Mouse (Mus musculus) forebrain, embryonic 13.5 days (tissue): Measurements from ENCODE around the gene Pla2g12a. TPM values are rescaled to one million over a fixed set of nuclear protein-coding genes. Genes with fewer than 3 reads are reported as not detected.

Source experiments
- ATAC-seq: fragments of 200-750 bp; cut with Nextera tagmentation; 2 replicates; pipeline ENCODE4 v1.8.0; 2017
- H3K27ac ChIP-seq: fragments of 300-500 bp; sonication (generic); 2 replicates; pipeline ENCODE4 v1.5.1; 2015; ENCODE audit warnings: inconsistent platforms, mild to moderate bottlenecking, moderate library complexity
- H3K27me3 ChIP-seq: fragments of 300-500 bp; sonication (generic); 2 replicates; pipeline ENCODE4 v1.6.1; 2015; ENCODE audit warnings: mild to moderate bottlenecking, inconsistent platforms
- H3K36me3 ChIP-seq: fragments of 300-500 bp; sonication (generic); 2 replicates; pipeline ENCODE4 v1.6.1; 2015; ENCODE audit warnings: mild to moderate bottlenecking, inconsistent platforms; ENCODE audit not compliant: poor library complexity, severe bottlenecking
- H3K4me1 ChIP-seq: fragments of 300-500 bp; sonication (generic); 2 replicates; pipeline ENCODE4 v1.6.1; 2015; ENCODE audit warnings: inconsistent platforms
- H3K4me2 ChIP-seq: fragments of 300-500 bp; sonication (generic); 2 replicates; pipeline ENCODE4 v1.6.1; 2015; ENCODE audit warnings: inconsistent platforms, mild to moderate bottlenecking, moderate library complexity
- H3K4me3 ChIP-seq: fragments of 300-500 bp; sonication (generic); 2 replicates; pipeline ENCODE4 v1.5.1; 2015; ENCODE audit warnings: mild to moderate bottlenecking, inconsistent platforms
- H3K9ac ChIP-seq: fragments of 300-500 bp; sonication (generic); 2 replicates; pipeline ENCODE4 v1.6.1; 2015; ENCODE audit warnings: mild to moderate bottlenecking, inconsistent platforms
- H3K9me3 ChIP-seq: fragments of 300-500 bp; sonication (generic); replicated peaks from 2 replicates; pipeline ENCODE4 v1.6.1; 2016; ENCODE audit warnings: inconsistent platforms
- WGBS: fragments of 180-500 bp; shearing (Covaris S2); methylation state at CpG from one replicate; pipeline ENCODE4 v1.1.7; 2015; 5-methylcytosine and 5-hydroxymethylcytosine counted together
- polyA plus RNA-seq: library from polyadenylated mRNA; unstranded; fragments of >200 nt; fragmentation: Nextera tagmentation; extraction: Ambion mirVana; gene quantifications from 2 replicates; pipeline ENCODE4 v1.2.1, GENCODE M21; 2015

The Pla2g12a gene
- polyA plus RNA-seq, 1 experiment from 2014 or later, result 29.5 TPM

- H3K27me3 ChIP-seq, result no peaks in the 10 kb centered on the region
- no peak overlapping the region for H3K4me2 ChIP-seq
- H3K9me3 ChIP-seq, result no peaks in the 10 kb centered on the region
- peaks cover 13% of the 10 kb centered on the region for H3K4me1 ChIP-seq
- H3K9ac ChIP-seq, result no peak overlapping the region
- no peak overlapping the region for H3K27ac ChIP-seq
- H3K4me3 ChIP-seq, result no peak overlapping the region
- no peak for ATAC-seq
- WGBS, result 91% methylated on average over 8 of the region's 8 CpGs
- peaks cover 12% of the 10 kb centered on the region for H3K36me3 ChIP-seq
These were observed 25.5 kb downstream of the Pla2g12a start for GRCm38 (mm10) chr3:129903866-129904265.

GRCm38 (mm10) chr3:129904381-129905132 lies 26.2 kb downstream of the Pla2g12a start:
- Histone ChIP-seq H3K9me3 (no peaks in the 10 kb centered on the region), H3K27me3 (no peaks in the 10 kb centered on the region), H3K4me1 (peaks cover 13% of the 10 kb centered on the region), H3K4me3 (no peak overlapping the region), H3K27ac (no peak overlapping the region), H3K9ac (no peak overlapping the region), H3K4me2 (no peak overlapping the region), H3K36me3 (peaks cover 19% of the 10 kb centered on the region)
- WGBS, result 94% methylated on average over 7 of the region's 7 CpGs
- ATAC-seq, result no peak

DNA sequence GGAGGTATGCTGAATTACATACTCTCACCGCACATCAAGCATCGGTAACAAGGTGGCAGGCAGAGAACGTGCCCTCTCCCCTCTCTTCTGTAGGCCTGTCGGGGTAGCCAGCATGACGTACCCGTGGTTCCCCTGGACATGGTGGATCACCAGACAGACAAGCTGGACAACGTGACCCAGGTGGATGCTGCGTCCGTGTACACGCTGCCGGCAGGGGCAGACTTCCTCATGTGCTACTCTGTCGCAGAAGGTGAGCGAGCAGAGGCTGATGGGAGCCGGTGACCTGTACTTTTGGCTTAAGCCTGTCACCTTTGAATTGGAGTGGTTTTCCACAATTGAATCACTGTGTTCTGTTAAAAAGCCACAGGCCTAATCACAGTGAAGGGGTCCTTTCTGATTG lies 33.6 kb downstream of the Pla2g12a start:
- no peak overlapping the region for H3K4me3 ChIP-seq
- no peaks in the 10 kb centered on the region for H3K27me3 ChIP-seq
- no peaks in the 10 kb centered on the region for H3K9me3 ChIP-seq
- no peaks in the 10 kb centered on the region for H3K4me1 ChIP-seq
- peaks cover 46% of the 10 kb centered on the region for H3K36me3 ChIP-seq
- no peak for ATAC-seq
- WGBS, result 95% methylated on average over 14 of the region's 14 CpGs
- no peak overlapping the region for H3K4me2 ChIP-seq
- no peak overlapping the region for H3K27ac ChIP-seq
- H3K9ac ChIP-seq, result no peak overlapping the region

DNA sequence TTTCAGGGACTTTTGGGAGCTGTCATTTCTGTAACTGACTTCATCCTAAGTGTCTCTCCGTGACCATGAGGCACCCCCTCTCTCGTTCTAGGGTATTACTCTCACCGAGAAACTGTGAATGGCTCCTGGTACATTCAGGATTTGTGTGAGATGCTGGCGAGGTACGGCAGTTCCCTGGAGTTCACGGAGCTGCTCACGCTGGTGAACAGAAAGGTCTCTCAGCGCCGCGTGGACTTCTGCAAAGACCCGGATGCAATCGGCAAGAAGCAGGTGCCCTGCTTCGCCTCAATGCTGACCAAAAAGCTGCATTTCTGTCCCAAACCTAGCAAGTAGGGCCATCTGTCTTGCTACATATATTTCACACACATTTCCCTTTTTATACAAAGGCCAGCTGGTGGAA lies 34.8 kb downstream of the Pla2g12a start:
- H3K9ac ChIP-seq, result no peak overlapping the region
- WGBS, result 92% methylated on average over 13 of the region's 13 CpGs
- ATAC-seq, result no peak
- no peak overlapping the region for H3K4me2 ChIP-seq
- H3K4me1 ChIP-seq, result peaks cover under 1% of the 10 kb centered on the region; the same call in 1 of the 2 replicates
- H3K27ac ChIP-seq, result no peak overlapping the region
- H3K36me3 ChIP-seq, result peaks cover 43% of the 10 kb centered on the region
- H3K9me3 ChIP-seq, result no peaks in the 10 kb centered on the region
- no peak overlapping the region for H3K4me3 ChIP-seq
- H3K27me3 ChIP-seq, result no peaks in the 10 kb centered on the region

DNA sequence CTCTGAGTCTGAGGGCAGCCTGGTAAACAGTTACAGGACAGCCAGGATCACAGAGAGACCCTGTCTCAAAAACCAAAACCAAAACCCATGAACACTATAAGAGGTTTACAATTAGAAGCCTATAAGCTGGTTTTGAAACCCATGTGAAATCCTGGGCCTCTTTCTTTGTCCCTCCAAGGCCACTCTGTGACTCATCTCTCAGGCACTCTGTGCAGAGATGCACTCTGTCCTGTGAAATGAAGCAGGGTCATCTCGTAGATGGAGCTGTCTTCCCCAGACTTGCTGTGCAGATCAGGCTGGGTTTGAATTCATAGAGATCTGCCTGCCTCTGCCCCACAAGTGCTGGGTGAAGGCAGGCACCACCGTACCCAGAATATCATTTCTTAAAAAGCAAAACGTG lies 39.0 kb downstream of the Pla2g12a start:
- peaks cover 13% of the 10 kb centered on the region; the same call in 1 of the 2 replicates for H3K36me3 ChIP-seq
- H3K4me2 ChIP-seq, result no peak overlapping the region
- no peak overlapping the region for H3K27ac ChIP-seq
- ATAC-seq, result no peak
- peaks cover 5% of the 10 kb centered on the region; the same call in 1 of the 2 replicates for H3K4me1 ChIP-seq
- no peak overlapping the region for H3K4me3 ChIP-seq
- H3K9ac ChIP-seq, result no peak overlapping the region
- no peaks in the 10 kb centered on the region for H3K9me3 ChIP-seq
- 79% methylated on average over 3 of the region's 3 CpGs for WGBS
- no peaks in the 10 kb centered on the region for H3K27me3 ChIP-seq

- Histone ChIP-seq H3K27ac (no peak overlapping the region), H3K4me2 (no peak overlapping the region)
- peak; percentile 93 for ATAC-seq
These were observed 40.0 kb downstream of the Pla2g12a start for GRCm38 (mm10) chr3:129918434-129918833.

DNA sequence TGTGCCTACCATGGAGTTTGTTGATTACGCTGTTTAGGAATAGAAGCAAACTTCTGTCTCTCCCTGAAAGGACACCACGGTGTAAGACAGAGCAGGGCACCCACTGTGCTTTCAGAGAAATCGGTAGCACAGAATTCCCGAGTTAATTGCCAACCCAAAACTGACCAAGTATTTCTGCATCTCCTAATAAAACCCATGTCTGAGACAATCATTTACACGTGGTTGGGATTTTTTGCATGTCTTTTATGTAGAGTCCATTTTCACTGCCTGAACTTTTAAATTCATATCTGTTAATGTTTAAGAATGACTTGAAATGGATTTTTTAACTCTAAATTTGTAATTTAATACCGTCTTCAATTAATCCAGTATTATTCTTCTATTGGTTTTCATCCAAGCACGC lies 45.2 kb downstream of the Pla2g12a start:
- WGBS, result 92% methylated on average over 7 of the region's 7 CpGs
- H3K27me3 ChIP-seq, result no peaks in the 10 kb centered on the region
- H3K9me3 ChIP-seq, result no peaks in the 10 kb centered on the region
- no peak overlapping the region for H3K4me2 ChIP-seq
- no peak for ATAC-seq
- H3K9ac ChIP-seq, result no peak overlapping the region
- no peak overlapping the region for H3K27ac ChIP-seq
- no peaks in the 10 kb centered on the region for H3K36me3 ChIP-seq
- no peak overlapping the region for H3K4me3 ChIP-seq
- peaks cover 1% of the 10 kb centered on the region; the same call in 1 of the 2 replicates for H3K4me1 ChIP-seq

More at GRCm38 (mm10) chr3:129918434-129918833, 40.0 kb downstream of the Pla2g12a start:
- Histone ChIP-seq H3K4me1 (peaks cover 5% of the 10 kb centered on the region; the same call in 1 of the 2 replicates), H3K4me3 (no peak overlapping the region), H3K36me3 (peaks cover 8% of the 10 kb centered on the region; the same call in 1 of the 2 replicates), H3K27me3 (no peaks in the 10 kb centered on the region), H3K9ac (no peak overlapping the region), H3K9me3 (no peaks in the 10 kb centered on the region)
- 13% methylated on average over 13 of the region's 13 CpGs for WGBS

GRCm38 (mm10) chr3:129925861-129926260 lies 47.5 kb downstream of the Pla2g12a start:
- Histone ChIP-seq H3K27ac (no peak overlapping the region), H3K9me3 (no peaks in the 10 kb centered on the region), H3K27me3 (no peaks in the 10 kb centered on the region), H3K4me2 (no peak overlapping the region), H3K4me1 (no peaks in the 10 kb centered on the region), H3K36me3 (no peaks in the 10 kb centered on the region), H3K4me3 (no peak overlapping the region), H3K9ac (no peak overlapping the region)
- no peak for ATAC-seq
- 93% methylated on average over 3 of the region's 3 CpGs for WGBS

DNA sequence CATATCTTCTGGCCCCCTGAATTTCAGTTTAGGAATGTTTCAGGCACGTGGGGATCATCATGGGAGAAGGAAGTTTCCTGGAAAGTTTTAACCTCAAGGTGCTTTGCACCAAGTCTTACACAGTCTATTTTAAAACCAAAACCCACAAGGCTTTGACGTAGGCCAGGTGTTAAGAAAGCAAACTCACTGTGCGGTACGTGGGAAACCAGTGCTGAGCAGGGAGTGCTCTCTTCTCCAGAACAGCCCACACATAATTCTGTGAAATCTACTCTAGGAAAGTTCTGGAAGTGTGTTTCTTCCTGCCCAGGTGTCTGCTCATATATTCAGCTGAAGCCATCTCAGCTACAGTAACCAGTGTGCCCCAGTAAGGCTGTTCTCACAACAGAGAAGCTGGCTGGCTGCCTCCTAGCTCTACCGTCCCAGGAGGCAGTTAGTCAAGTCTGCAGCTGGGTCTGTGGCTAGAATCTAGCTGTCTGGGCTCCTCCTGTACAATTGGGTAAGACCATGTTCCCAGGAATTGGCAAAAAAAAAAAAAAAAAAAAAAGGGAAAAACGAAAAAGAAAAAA lies 51.9 kb downstream of the Pla2g12a start:
- no peak overlapping the region for H3K4me2 ChIP-seq
- no peak overlapping the region for H3K4me3 ChIP-seq
- no peak for ATAC-seq
- H3K4me1 ChIP-seq, result no peaks in the 10 kb centered on the region
- H3K9ac ChIP-seq, result no peak overlapping the region
- H3K27me3 ChIP-seq, result no peaks in the 10 kb centered on the region
- H3K36me3 ChIP-seq, result no peaks in the 10 kb centered on the region
- H3K9me3 ChIP-seq, result no peaks in the 10 kb centered on the region
- H3K27ac ChIP-seq, result no peak overlapping the region
- WGBS, result 73% methylated on average over 6 of the region's 6 CpGs

DNA sequence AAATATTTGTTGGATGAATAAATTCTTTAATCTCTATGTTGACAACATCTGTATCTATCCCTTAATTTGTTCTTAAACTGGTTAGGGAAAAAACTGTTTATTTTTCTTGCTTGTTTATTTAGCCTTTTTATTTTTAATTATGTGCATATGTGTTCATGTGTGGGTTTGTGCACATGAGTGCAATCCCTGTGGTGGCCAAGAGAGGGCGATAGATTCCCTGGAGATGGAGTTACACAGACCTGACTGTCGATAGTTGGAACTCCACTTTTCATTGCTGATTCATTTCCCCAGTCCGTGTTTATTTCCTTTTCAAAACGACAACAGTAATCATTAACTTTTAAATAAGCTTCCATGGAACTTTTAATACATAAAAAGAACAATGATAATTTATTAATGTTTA lies 54.0 kb downstream of the Pla2g12a start:
- ATAC-seq, result no peak
- no peaks in the 10 kb centered on the region for H3K36me3 ChIP-seq
- WGBS, result 55% methylated on average over 4 of the region's 4 CpGs

DNA sequence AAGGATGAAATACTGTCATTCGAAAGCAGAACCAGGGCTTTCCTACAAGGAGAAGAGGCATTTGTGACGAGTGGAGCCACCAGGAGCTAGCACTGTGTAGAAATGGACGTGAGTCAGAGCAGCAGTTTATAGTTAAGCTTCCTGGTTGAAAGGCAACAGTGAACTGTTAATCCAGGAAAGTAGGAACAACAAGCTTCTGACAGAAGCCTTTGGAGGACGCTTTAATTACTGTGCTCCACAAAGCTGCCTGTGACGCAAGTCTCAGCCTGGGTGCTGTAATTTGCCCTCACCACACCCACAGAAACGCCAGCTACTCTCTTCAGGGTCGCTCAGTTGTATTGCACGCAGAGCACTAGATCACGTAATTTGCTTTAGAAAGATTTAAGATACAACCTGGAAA lies 58.2 kb downstream of the Pla2g12a start:
- WGBS, result 31% methylated on average over 9 of the region's 9 CpGs

More for the DNA sequence above, 54.0 kb downstream of the Pla2g12a start:
- Histone ChIP-seq H3K27me3 (no peaks in the 10 kb centered on the region), H3K9me3 (no peaks in the 10 kb centered on the region), H3K4me3 (no peak overlapping the region), H3K27ac (no peak overlapping the region), H3K9ac (no peak overlapping the region), H3K4me1 (peaks cover 7% of the 10 kb centered on the region), H3K4me2 (no peak overlapping the region)

GRCm38 (mm10) chr3:129937848-129938247 lies 59.4 kb downstream of the Pla2g12a start:
- H3K9me3 ChIP-seq, result no peaks in the 10 kb centered on the region
- 72% methylated on average over 3 of the region's 3 CpGs for WGBS
- no peaks in the 10 kb centered on the region for H3K36me3 ChIP-seq
- H3K27ac ChIP-seq, result no peak overlapping the region
- H3K4me1 ChIP-seq, result peaks cover 7% of the 10 kb centered on the region
- no peak overlapping the region for H3K4me3 ChIP-seq
- H3K27me3 ChIP-seq, result no peaks in the 10 kb centered on the region
- no peak for ATAC-seq
- no peak overlapping the region for H3K9ac ChIP-seq
- H3K4me2 ChIP-seq, result no peak overlapping the region

More for the DNA sequence above, 58.2 kb downstream of the Pla2g12a start:
- Histone ChIP-seq H3K4me3 (no peak overlapping the region), H3K27ac (no peak overlapping the region), H3K4me2 (no peak overlapping the region), H3K9ac (no peak overlapping the region), H3K27me3 (no peaks in the 10 kb centered on the region), H3K36me3 (no peaks in the 10 kb centered on the region), H3K9me3 (no peaks in the 10 kb centered on the region), H3K4me1 (peaks cover 7% of the 10 kb centered on the region)
- no peak for ATAC-seq
